ENCODE assay signal across 9 mouse cellular contexts in genomic region chr7:45343543-45343942, GRCm38 (mm10). TPM values are rescaled to one million over a fixed set of nuclear protein-coding genes. Genes with fewer than 3 reads are reported as not detected.
DNase-seq lines count a peak whose midpoint lies in the region; ATAC-seq and TF ChIP-seq lines count a peak whose summit lies in the region.
"Had no signal": no experiment of that assay in that cellular context is flagged by ENCODE, and none has a peak within 500 bp of the region (broad histone marks: within the 10 kb centered on the region; RNA-seq: fewer than 3 reads in every experiment).

No protein-coding gene starts in this region.

- TF ChIP-seq CTCF in kidney, adult 2 months (conservative IDR thresholded peaks at IDR 0.05; ENCODE audit: insufficient read depth, insufficient read length, low read depth, low read length) = 0 out of 2 replicates have a peak, but pooled peaks have one; percentile 16
- peak; percentile 36; the same call in 1 of the 2 replicates for TF ChIP-seq CTCF in thymus, adult 2 months (IDR thresholded peaks at IDR 0.05; ENCODE audit: borderline replicate concordance, control insufficient read depth, extremely low read depth, insufficient read depth, low read length, poor library complexity)
- TF ChIP-seq CTCF in brain, embryonic 14.5 days (IDR thresholded peaks at IDR 0.05; ENCODE audit: borderline replicate concordance, extremely low read depth, insufficient read depth, insufficient read length) = peak; percentile 28; the same call in 1 of the 2 replicates

- no peak overlapping the region for H3K4me3 ChIP-seq in kidney, adult 2 months (ENCODE audit: insufficient read depth, low read depth, low read length)
- no peak overlapping the region for H3K4me3 ChIP-seq in thymus, adult 2 months (ENCODE audit: control insufficient read depth, insufficient read depth, low read length)
- H3K4me3 ChIP-seq: midbrain, embryonic 13.5 days had no signal

- no peak overlapping the region for H3K27ac ChIP-seq in kidney, adult 2 months (ENCODE audit: insufficient read depth, low read depth, low read length)
- no peak overlapping the region for H3K27ac ChIP-seq in thymus, adult 2 months (ENCODE audit: control insufficient read depth, insufficient read depth, low read length)
- H3K27ac ChIP-seq: midbrain, embryonic 13.5 days had no signal

- WGBS in kidney, adult 2 months = 38% methylated on average over 13 of the region's 13 CpGs
- WGBS in thymus, adult 2 months = 32% methylated on average over 13 of the region's 13 CpGs

- H3K27me3 ChIP-seq in kidney, adult 2 months (replicated peaks; ENCODE audit: control insufficient read depth, insufficient read depth, low read length) = no peaks in the 10 kb centered on the region
- peaks cover 9% of the 10 kb centered on the region; the same call in 1 of the 2 replicates for H3K27me3 ChIP-seq in thymus, adult 2 months (ENCODE audit: control insufficient read depth, insufficient read depth, low read length)

- no peak for ATAC-seq in activated CD4-positive, CD25-positive, alpha-beta regulatory T cell, adult 4 months
- ATAC-seq: midbrain, embryonic 13.5 days had no signal

- H3K4me1 ChIP-seq in kidney, adult 2 months (ENCODE audit: control insufficient read depth, insufficient read depth, low read length) = 0 out of 2 replicates have a peak, but pooled peaks cover 3% of the 10 kb centered on the region
- peaks cover 19% of the 10 kb centered on the region for H3K4me1 ChIP-seq in thymus, adult 2 months (replicated peaks; ENCODE audit: control insufficient read depth, insufficient read depth, low read length)

- no peaks in the 10 kb centered on the region for H3K36me3 ChIP-seq in kidney, adult 2 months (ENCODE audit: control insufficient read depth, insufficient read depth, low read length)
- H3K36me3 ChIP-seq in thymus, adult 2 months (ENCODE audit: control insufficient read depth, insufficient read depth, low read length) = no peaks in the 10 kb centered on the region

- DNase-seq in kidney, adult 2 months = no peak
- DNase-seq in kidney, postnatal 36 days = no peak
- no peak for DNase-seq in thymus, adult 2 months
- no peak for DNase-seq in thymus, adult 18-20 months
- DNase-seq in brain, embryonic 14.5 days (ENCODE audit: low read depth) = no peak
- no peak for DNase-seq in urinary bladder, postnatal 4 days (ENCODE audit: low spot score in 2 of 2)
- DNase-seq: gastrocnemius, postnatal 10 days had no signal

- TF ChIP-seq POLR2A in kidney, adult 2 months (IDR thresholded peaks at IDR 0.05; ENCODE audit: low read depth, low read length) = no peak
- TF ChIP-seq POLR2A in thymus, adult 2 months (IDR thresholded peaks at IDR 0.05; ENCODE audit: control insufficient read depth, extremely low read depth, insufficient read depth, low read length, poor library complexity) = no peak
- no peak for TF ChIP-seq POLR2A in brain, embryonic 14.5 days (IDR thresholded peaks at IDR 0.05; ENCODE audit: borderline replicate concordance, extremely low read depth, insufficient read depth, insufficient read length, poor library complexity, severe bottlenecking)

RNA-seq across cellular contexts. Expression of gene Hrc, which starts 8.5 kb away (rescaled TPM):
- 0.14 and 3.2 TPM in 2 replicates for polyA plus RNA-seq in kidney, adult 2 months (2012; rRNA removed)
- 0.56 and 9.1 TPM in 2 replicates for polyA plus RNA-seq in thymus, adult 2 months (2012; rRNA removed)
- polyA plus RNA-seq in brain, embryonic 14.5 days (2012; rRNA removed) = 0.48 and 1.3 TPM in 2 replicates
- not detected for polyA plus RNA-seq in activated CD4-positive, CD25-positive, alpha-beta regulatory T cell, adult 4 months (2017; shearing (Covaris generic))

RNA-seq across cellular contexts. Expression of gene Trpm4, which starts 10.0 kb away (rescaled TPM):
- 17.9 and 18.2 TPM in 2 replicates for polyA plus RNA-seq in kidney, adult 2 months (2012; rRNA removed)
- polyA plus RNA-seq in thymus, adult 2 months (2012; rRNA removed) = 12.1 and 12.9 TPM in 2 replicates
- polyA plus RNA-seq in brain, embryonic 14.5 days (2012; rRNA removed) = 19.0 and 20.3 TPM in 2 replicates
- 10 to 100 TPM; 21.7 to 27.8 TPM for polyA plus RNA-seq in activated CD4-positive, CD25-positive, alpha-beta regulatory T cell, adult 4 months (2017; shearing (Covaris generic))

RNA-seq across cellular contexts. Expression of gene Ppfia3, which starts 23.3 kb away (rescaled TPM):
- polyA plus RNA-seq in kidney, adult 2 months (2012; rRNA removed) = 0.50 and 0.64 TPM in 2 replicates
- 0.65 and 0.89 TPM in 2 replicates for polyA plus RNA-seq in thymus, adult 2 months (2012; rRNA removed)
- 56.7 and 60.0 TPM in 2 replicates for polyA plus RNA-seq in brain, embryonic 14.5 days (2012; rRNA removed)
- not detected for polyA plus RNA-seq in activated CD4-positive, CD25-positive, alpha-beta regulatory T cell, adult 4 months (2017; shearing (Covaris generic))

RNA-seq across cellular contexts. Expression of gene Lin7b, which starts 26.8 kb away (rescaled TPM):
- polyA plus RNA-seq in kidney, adult 2 months (2012; rRNA removed) = 2.7 and 3.9 TPM in 2 replicates
- 0.65 and 1.0 TPM in 2 replicates for polyA plus RNA-seq in thymus, adult 2 months (2012; rRNA removed)
- polyA plus RNA-seq in brain, embryonic 14.5 days (2012; rRNA removed) = 15.7 and 17.6 TPM in 2 replicates
- polyA plus RNA-seq in activated CD4-positive, CD25-positive, alpha-beta regulatory T cell, adult 4 months (2017; shearing (Covaris generic)) = not detected

RNA-seq across cellular contexts. Expression of gene Snrnp70, which starts 52.0 kb away (rescaled TPM):
- 137 and 138 TPM in 2 replicates for polyA plus RNA-seq in kidney, adult 2 months (2012; rRNA removed)
- polyA plus RNA-seq in thymus, adult 2 months (2012; rRNA removed) = 693 and 725 TPM in 2 replicates
- 643 and 713 TPM in 2 replicates for polyA plus RNA-seq in brain, embryonic 14.5 days (2012; rRNA removed)
- 100 to 1,000 TPM in 1 of 2 experiments, 10 to 100 TPM in 1; 68.1 to 108 TPM for polyA plus RNA-seq in activated CD4-positive, CD25-positive, alpha-beta regulatory T cell, adult 4 months (2017; shearing (Covaris generic))

Comparison
In these comparisons a context has a peak if more than half of its experiments do, and no peak if none do; other contexts are left out.
1. RNA of gene Ppfia3, which starts 23.3 kb away (polyA plus RNA-seq): 56.7 to 60.0 TPM in brain, embryonic 14.5 days; 0.65 to 0.89 TPM in thymus, adult 2 months, 0.50 to 0.64 TPM in kidney, adult 2 months and not detected in activated CD4-positive, CD25-positive, alpha-beta regulatory T cell, adult 4 months; every median in the first group is over 10 times any median in the second.
2. Peak in every context shown above with its lines, with median percentiles within 50 percentile points of each other: CTCF ChIP-seq.